Mouse (Mus musculus): Measurements from ENCODE around the gene Coil.

- TF ChIP-seq CTCF (IDR thresholded peaks at IDR 0.05; ENCODE audit: borderline replicate concordance, extremely low read depth, insufficient read depth, insufficient read length): no peak
- no peak for TF ChIP-seq POLR2A (IDR thresholded peaks at IDR 0.05; ENCODE audit: borderline replicate concordance, extremely low read depth, insufficient read depth, insufficient read length, poor library complexity, severe bottlenecking)
Measured at GRCm38 (mm10) chr11:89002621-89003020, 32.6 kb downstream of the Coil start.

Data from brain, embryonic 14.5 days (tissue).